Mouse (Mus musculus) heart, adult 2 months (tissue): ENCODE data around the gene Fhit.

Experiments
- CTCF ChIP-seq: fragments of 200-600 bp; IDR thresholded peaks from 2 replicates; pipeline ENCODE4 v1.8.1; 2022; ENCODE audit warnings: antibody characterized with exemption, mild to moderate bottlenecking, moderate library complexity
- EP300 ChIP-seq: fragments of 200-500 bp; IDR thresholded peaks from 2 replicates; pipeline ENCODE4 v1.6.1; 2011; ENCODE audit warnings: low read depth, low read length, control low read depth; ENCODE audit not compliant: insufficient read depth
- POLR2A ChIP-seq: fragments of 200-500 bp; IDR thresholded peaks from 2 replicates; pipeline ENCODE4 v1.6.1; 2011; ENCODE audit warnings: mild to moderate bottlenecking, low read depth, low read length, control low read depth; ENCODE audit not compliant: insufficient read depth

- no peak for TF ChIP-seq CTCF
- TF ChIP-seq POLR2A, result no peak
- no peak for TF ChIP-seq EP300
These were observed 1065.6 kb downstream of the Fhit start for GRCm38 (mm10) chr14:10096236-10096635.
